Mouse (Mus musculus): ENCODE measurements at regions not wholly inside any gene's neighbourhood (a gene's known extent, or its start where the extent isn't known, plus 50 kb on each side); places are given as distances from the start of the nearest gene placed in this dataset.

- Histone ChIP-seq H3K4me3 (replicated peaks; ENCODE audit: low read length) (no peak overlapping the region), H3K9ac (ENCODE audit: low read length) (no peak overlapping the region), H3K4me2 (ENCODE audit: low read depth, low read length) (no peak overlapping the region), H3K36me3 (ENCODE audit: control insufficient read depth, insufficient read depth, low read length) (no peaks in the 10 kb centered on the region), H3K4me1 (ENCODE audit: control insufficient read depth, insufficient read depth, low read length) (no peaks in the 10 kb centered on the region), H3K9me3 (replicated peaks; ENCODE audit: control insufficient read depth, low read length) (no peaks in the 10 kb centered on the region), H3K27ac (ENCODE audit: low read length) (no peak overlapping the region), H3K27me3 (ENCODE audit: control insufficient read depth, insufficient read depth, low read length) (no peaks in the 10 kb centered on the region)
- no peak for ATAC-seq (ENCODE audit: insufficient read depth, low FRiP score)
- 57% methylated on average over 5 of the region's 5 CpGs for WGBS
Measured at GRCm38 (mm10) chr2:116697542-116697941, 180.9 kb upstream of the Tmco5 start.

- H3K4me3 ChIP-seq (replicated peaks; ENCODE audit: low read length), result no peak overlapping the region
- ATAC-seq (ENCODE audit: insufficient read depth, low FRiP score), result no peak
- H3K27me3 ChIP-seq (ENCODE audit: control insufficient read depth, insufficient read depth, low read length), result no peaks in the 10 kb centered on the region
- H3K9ac ChIP-seq (ENCODE audit: low read length), result no peak overlapping the region
- no peaks in the 10 kb centered on the region for H3K36me3 ChIP-seq (ENCODE audit: control insufficient read depth, insufficient read depth, low read length)
- H3K4me2 ChIP-seq (ENCODE audit: low read depth, low read length), result no peak overlapping the region
- H3K9me3 ChIP-seq (replicated peaks; ENCODE audit: control insufficient read depth, low read length), result no peaks in the 10 kb centered on the region
- no peak overlapping the region for H3K27ac ChIP-seq (ENCODE audit: low read length)
- H3K4me1 ChIP-seq (ENCODE audit: control insufficient read depth, insufficient read depth, low read length), result no peaks in the 10 kb centered on the region
Measured at GRCm38 (mm10) chr2:116704705-116705104, 173.8 kb upstream of the Tmco5 start.

GRCm38 (mm10) chr2:116709608-116710007 is 168.9 kb upstream of the Tmco5 start:
- no peaks in the 10 kb centered on the region for H3K9me3 ChIP-seq (replicated peaks; ENCODE audit: control insufficient read depth, low read length)
- no peak overlapping the region for H3K4me2 ChIP-seq (ENCODE audit: low read depth, low read length)
- H3K27ac ChIP-seq (ENCODE audit: low read length), result no peak overlapping the region
- WGBS, result 61% methylated on average over 4 of the region's 4 CpGs
- H3K36me3 ChIP-seq (ENCODE audit: control insufficient read depth, insufficient read depth, low read length), result no peaks in the 10 kb centered on the region
- no peaks in the 10 kb centered on the region for H3K27me3 ChIP-seq (ENCODE audit: control insufficient read depth, insufficient read depth, low read length)
- H3K4me1 ChIP-seq (ENCODE audit: control insufficient read depth, insufficient read depth, low read length), result no peaks in the 10 kb centered on the region
- no peak for ATAC-seq (ENCODE audit: insufficient read depth, low FRiP score)
- no peak overlapping the region for H3K9ac ChIP-seq (ENCODE audit: low read length)
- no peak overlapping the region for H3K4me3 ChIP-seq (replicated peaks; ENCODE audit: low read length)

DNA sequence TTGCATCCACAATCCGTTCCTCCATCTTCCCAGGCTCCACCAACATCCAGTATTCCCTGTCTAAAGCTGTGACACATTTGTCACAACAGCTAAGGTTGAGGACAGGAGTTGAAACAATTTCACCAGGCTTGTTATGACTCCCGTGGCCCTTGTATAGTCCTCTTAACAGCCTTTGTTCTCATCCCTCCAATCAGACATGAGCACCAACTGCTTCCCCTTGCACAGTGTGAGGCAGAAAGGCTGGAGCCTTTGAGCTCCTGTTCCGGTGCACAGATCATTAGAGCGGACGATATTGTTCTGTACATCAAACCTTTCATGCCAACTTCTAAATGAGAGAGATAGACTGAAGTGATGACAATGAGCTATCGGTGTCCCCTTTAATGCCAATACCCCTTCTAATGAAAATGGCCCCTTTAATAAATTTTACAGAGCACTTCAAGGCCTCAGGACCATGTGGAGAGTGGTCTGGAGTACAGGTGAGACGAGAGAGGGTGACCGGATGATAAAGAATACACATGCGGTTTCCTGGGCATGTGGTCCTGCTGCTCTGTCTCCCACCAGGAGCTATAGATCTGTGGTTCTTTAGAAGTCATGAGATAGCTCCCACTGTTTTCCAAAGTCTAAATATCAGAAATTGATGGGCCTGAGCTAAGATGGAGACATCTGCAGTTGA is 161.8 kb upstream of the Tmco5 start:
- no peaks in the 10 kb centered on the region for H3K4me1 ChIP-seq (ENCODE audit: control insufficient read depth, insufficient read depth, low read length)
- H3K9me3 ChIP-seq (replicated peaks; ENCODE audit: control insufficient read depth, low read length), result no peaks in the 10 kb centered on the region
- no peak overlapping the region for H3K4me3 ChIP-seq (replicated peaks; ENCODE audit: low read length)
- no peaks in the 10 kb centered on the region for H3K27me3 ChIP-seq (ENCODE audit: control insufficient read depth, insufficient read depth, low read length)
- no peak overlapping the region for H3K4me2 ChIP-seq (ENCODE audit: low read depth, low read length)
- no peak for ATAC-seq (ENCODE audit: insufficient read depth, low FRiP score)
- no peaks in the 10 kb centered on the region for H3K36me3 ChIP-seq (ENCODE audit: control insufficient read depth, insufficient read depth, low read length)
- no peak overlapping the region for H3K27ac ChIP-seq (ENCODE audit: low read length)
- 82% methylated on average over 9 of the region's 9 CpGs for WGBS
- H3K9ac ChIP-seq (ENCODE audit: low read length), result no peak overlapping the region

- no peak for ATAC-seq (ENCODE audit: insufficient read depth, low FRiP score)
- 80% methylated on average over 5 of the region's 5 CpGs for WGBS
- no peak overlapping the region for H3K9ac ChIP-seq (ENCODE audit: low read length)
Measured at GRCm38 (mm10) chr2:116718637-116719036, 159.9 kb upstream of the Tmco5 start.

GRCm38 (mm10) chr2:116727591-116727990 is 150.9 kb upstream of the Tmco5 start:
- Histone ChIP-seq H3K4me2 (ENCODE audit: low read depth, low read length) (no peak overlapping the region), H3K27me3 (ENCODE audit: control insufficient read depth, insufficient read depth, low read length) (no peaks in the 10 kb centered on the region), H3K9me3 (replicated peaks; ENCODE audit: control insufficient read depth, low read length) (no peaks in the 10 kb centered on the region), H3K9ac (ENCODE audit: low read length) (no peak overlapping the region), H3K4me1 (ENCODE audit: control insufficient read depth, insufficient read depth, low read length) (no peaks in the 10 kb centered on the region), H3K4me3 (replicated peaks; ENCODE audit: low read length) (no peak overlapping the region), H3K36me3 (ENCODE audit: control insufficient read depth, insufficient read depth, low read length) (no peaks in the 10 kb centered on the region), H3K27ac (ENCODE audit: low read length) (no peak overlapping the region)
- no peak for ATAC-seq (ENCODE audit: insufficient read depth, low FRiP score)
- WGBS, result 51% methylated on average over 1 of the region's 1 CpGs

More at GRCm38 (mm10) chr2:116718637-116719036, 159.9 kb upstream of the Tmco5 start:
- no peak overlapping the region for H3K4me2 ChIP-seq (ENCODE audit: low read depth, low read length)
- H3K9me3 ChIP-seq (replicated peaks; ENCODE audit: control insufficient read depth, low read length), result no peaks in the 10 kb centered on the region
- no peaks in the 10 kb centered on the region for H3K4me1 ChIP-seq (ENCODE audit: control insufficient read depth, insufficient read depth, low read length)
- no peak overlapping the region for H3K27ac ChIP-seq (ENCODE audit: low read length)
- H3K27me3 ChIP-seq (ENCODE audit: control insufficient read depth, insufficient read depth, low read length), result no peaks in the 10 kb centered on the region
- no peaks in the 10 kb centered on the region for H3K36me3 ChIP-seq (ENCODE audit: control insufficient read depth, insufficient read depth, low read length)
- H3K4me3 ChIP-seq (replicated peaks; ENCODE audit: low read length), result no peak overlapping the region

DNA sequence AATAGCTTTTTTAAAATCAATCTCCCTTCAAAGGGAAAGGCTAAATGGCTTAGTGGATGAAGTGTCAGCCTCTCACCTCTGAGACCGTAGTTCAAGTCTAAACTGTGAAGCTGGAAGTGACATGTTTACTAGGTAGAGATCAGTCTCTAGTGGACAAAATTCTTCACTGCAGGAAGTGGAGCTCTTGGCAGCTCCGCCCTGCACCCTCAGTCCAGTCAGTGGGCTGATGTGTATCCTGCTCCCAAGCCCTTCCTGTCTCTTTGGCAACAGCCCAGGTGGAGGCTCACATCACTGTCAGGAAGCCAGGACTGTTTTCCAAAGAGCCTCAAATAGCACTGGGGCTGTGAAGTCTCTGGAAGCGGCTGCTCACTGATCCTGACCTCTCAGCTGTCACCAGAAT is 142.8 kb upstream of the Tmco5 start:
- Histone ChIP-seq H3K4me1 (ENCODE audit: control insufficient read depth, insufficient read depth, low read length) (no peaks in the 10 kb centered on the region), H3K4me2 (ENCODE audit: low read depth, low read length) (no peak overlapping the region), H3K27ac (ENCODE audit: low read length) (no peak overlapping the region), H3K9me3 (replicated peaks; ENCODE audit: control insufficient read depth, low read length) (no peaks in the 10 kb centered on the region), H3K36me3 (ENCODE audit: control insufficient read depth, insufficient read depth, low read length) (no peaks in the 10 kb centered on the region), H3K4me3 (replicated peaks; ENCODE audit: low read length) (no peak overlapping the region), H3K9ac (ENCODE audit: low read length) (no peak overlapping the region), H3K27me3 (ENCODE audit: control insufficient read depth, insufficient read depth, low read length) (no peaks in the 10 kb centered on the region)
- 18% methylated on average over 3 of the region's 3 CpGs for WGBS
- ATAC-seq (ENCODE audit: insufficient read depth, low FRiP score), result peak; percentile 72; the same call in 1 of the 2 replicates

GRCm38 (mm10) chr2:116768459-116769047 is 109.9 kb upstream of the Tmco5 start:
- 51% methylated on average over 15 of the region's 15 CpGs for WGBS
- Histone ChIP-seq H3K27ac (ENCODE audit: low read length) (no peak overlapping the region), H3K4me3 (replicated peaks; ENCODE audit: low read length) (no peak overlapping the region), H3K4me1 (ENCODE audit: control insufficient read depth, insufficient read depth, low read length) (no peaks in the 10 kb centered on the region), H3K36me3 (ENCODE audit: control insufficient read depth, insufficient read depth, low read length) (no peaks in the 10 kb centered on the region), H3K4me2 (ENCODE audit: low read depth, low read length) (no peak overlapping the region), H3K27me3 (ENCODE audit: control insufficient read depth, insufficient read depth, low read length) (no peaks in the 10 kb centered on the region), H3K9me3 (replicated peaks; ENCODE audit: control insufficient read depth, low read length) (no peaks in the 10 kb centered on the region), H3K9ac (ENCODE audit: low read length) (no peak overlapping the region)
- ATAC-seq (ENCODE audit: insufficient read depth, low FRiP score), result no peak

GRCm38 (mm10) chr2:116769186-116769585 is 109.3 kb upstream of the Tmco5 start:
- Histone ChIP-seq H3K36me3 (ENCODE audit: control insufficient read depth, insufficient read depth, low read length) (no peaks in the 10 kb centered on the region), H3K4me1 (ENCODE audit: control insufficient read depth, insufficient read depth, low read length) (no peaks in the 10 kb centered on the region), H3K27me3 (ENCODE audit: control insufficient read depth, insufficient read depth, low read length) (no peaks in the 10 kb centered on the region), H3K9me3 (replicated peaks; ENCODE audit: control insufficient read depth, low read length) (no peaks in the 10 kb centered on the region), H3K27ac (ENCODE audit: low read length) (no peak overlapping the region), H3K4me3 (replicated peaks; ENCODE audit: low read length) (no peak overlapping the region), H3K9ac (ENCODE audit: low read length) (no peak overlapping the region), H3K4me2 (ENCODE audit: low read depth, low read length) (no peak overlapping the region)
- ATAC-seq (ENCODE audit: insufficient read depth, low FRiP score), result no peak
- WGBS, result 66% methylated on average over 4 of the region's 4 CpGs

All from stomach, embryonic 16.5 days (tissue).